Mouse (Mus musculus) thymus, adult 2 months (tissue): ENCODE data around the gene Srprb. TPM values are rescaled to one million over a fixed set of nuclear protein-coding genes. Genes with fewer than 3 reads are reported as not detected.

Source experiments
- DNase-seq: peaks from one replicate; pipeline ENCODE4 v3.0.0; 2021
- H3K27ac ChIP-seq: fragments of 200-500 bp; 2 replicates; pipeline ENCODE4 v1.5.1; 2012; ENCODE audit warnings: low read length, control low read depth; ENCODE audit not compliant: control insufficient read depth, insufficient read depth
- H3K27me3 ChIP-seq: fragments of 200-500 bp; 2 replicates; pipeline ENCODE4 v1.6.1; 2012; ENCODE audit warnings: mild to moderate bottlenecking, low read length, moderate library complexity, mixed read lengths; ENCODE audit not compliant: control insufficient read depth, insufficient read depth
- H3K36me3 ChIP-seq: fragments of 200-500 bp; 2 replicates; pipeline ENCODE4 v1.6.1; 2012; ENCODE audit warnings: mild to moderate bottlenecking, low read length, moderate library complexity; ENCODE audit not compliant: control insufficient read depth, insufficient read depth
- H3K4me1 ChIP-seq: fragments of 200-500 bp; replicated peaks from 2 replicates; pipeline ENCODE4 v1.6.1; 2012; ENCODE audit warnings: low read length; ENCODE audit not compliant: control insufficient read depth, insufficient read depth
- H3K4me3 ChIP-seq: fragments of 200-500 bp; 2 replicates; pipeline ENCODE4 v1.5.1; 2012; ENCODE audit warnings: mild to moderate bottlenecking, low read length, control low read depth, moderate library complexity; ENCODE audit not compliant: control insufficient read depth, insufficient read depth
- CTCF ChIP-seq: fragments of 200-500 bp; IDR thresholded peaks from 2 replicates; pipeline ENCODE4 v1.5.1; 2012; ENCODE audit warnings: mild to moderate bottlenecking, control low read depth, low read length, moderate library complexity, borderline replicate concordance; ENCODE audit not compliant: control insufficient read depth, poor library complexity, insufficient read depth; ENCODE audit errors: extremely low read depth
- POLR2A ChIP-seq: fragments of 200-500 bp; IDR thresholded peaks from 2 replicates; pipeline ENCODE4 v1.6.1; 2012; ENCODE audit warnings: mild to moderate bottlenecking, low read length, control low read depth, moderate library complexity; ENCODE audit not compliant: control insufficient read depth, poor library complexity, insufficient read depth; ENCODE audit errors: extremely low read depth
- WGBS: fragments of 180-500 bp; shearing (Covaris S2); methylation state at CpG from one replicate; pipeline ENCODE4 v1.1.7; 2018; 5-methylcytosine and 5-hydroxymethylcytosine counted together
- polyA plus RNA-seq: library from polyadenylated mRNA; depleted of rRNA; stranded (reverse); fragments of >200 nt; gene quantifications from 2 replicates; pipeline ENCODE4 v1.2.3, GENCODE M21; 2012; rRNA removed

Gene Srprb
- 47.4 and 51.3 TPM in 2 replicates for polyA plus RNA-seq

DNA sequence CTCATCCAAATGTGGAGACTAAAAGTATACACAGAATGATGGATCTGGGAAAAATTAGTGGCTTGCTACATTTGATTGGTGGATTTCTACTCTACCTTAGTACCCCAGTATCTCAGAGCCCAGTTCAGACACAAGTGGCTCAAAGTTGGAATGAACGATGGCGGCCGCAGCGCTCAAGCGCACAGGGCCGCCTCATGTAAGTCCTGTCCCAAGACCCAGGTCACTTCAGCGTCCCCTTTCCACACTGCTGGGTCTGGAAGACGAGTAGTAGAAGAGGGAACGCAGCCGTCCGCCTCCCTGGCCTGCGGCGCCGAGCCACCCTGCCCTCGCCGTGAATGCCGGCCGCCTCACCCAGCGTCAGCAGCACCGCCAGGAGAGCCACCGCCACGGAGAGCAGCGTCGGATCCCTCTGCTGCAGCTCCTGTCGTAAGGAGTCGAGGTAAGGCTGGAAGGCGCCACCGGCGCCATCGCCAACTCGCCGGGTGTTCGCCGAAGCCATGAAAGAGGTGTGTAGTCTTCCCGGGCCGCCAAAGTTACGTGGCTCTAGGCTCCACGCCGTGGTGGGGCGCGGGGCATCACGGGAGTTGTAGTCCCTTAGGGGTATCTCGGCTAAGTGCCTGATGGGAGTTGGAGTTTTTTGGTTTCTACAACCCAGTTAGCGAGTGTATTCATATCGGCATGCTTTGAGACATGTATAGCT is at the start of gene Srprb:
Gene Srprb, minus strand, starts transcription at position 577 of the 700 bp plus-strand sequence.
- Histone ChIP-seq H3K36me3 (peaks cover 14% of the 10 kb centered on the region), H3K4me1 (no peaks in the 10 kb centered on the region), H3K27ac (no peak within 1 kb of the TSS), H3K27me3 (no peaks in the 10 kb centered on the region), H3K4me3 (peak within 1 kb of the TSS; percentile 98)
- no peak for TF ChIP-seq CTCF
- 0 out of 2 replicates have a peak, but pooled peaks have one; percentile 50 for TF ChIP-seq POLR2A
- DNase-seq, result peak; percentile 97
- WGBS, result under 1% methylated on average over 44 of the region's 45 CpGs

DNA sequence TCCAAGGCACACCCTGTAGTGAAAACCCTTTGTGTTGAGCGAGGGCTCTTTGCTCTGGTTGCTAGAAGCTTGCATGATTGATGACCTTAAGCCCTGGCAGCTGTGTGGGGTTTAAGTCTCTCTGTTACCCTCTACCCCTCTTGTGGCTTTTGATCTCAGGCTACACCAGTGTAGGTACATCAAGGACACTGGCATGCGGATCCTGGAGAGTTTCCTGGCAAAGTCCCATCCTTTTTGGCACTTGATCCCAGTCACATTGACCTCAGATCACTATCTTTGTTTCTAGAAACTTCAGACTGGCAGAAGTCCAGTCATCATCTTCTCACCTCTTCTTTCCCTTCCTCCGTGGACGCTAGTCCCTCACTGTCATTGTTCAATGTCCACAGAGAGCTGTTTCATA is 46.7 kb upstream of the Srprb start:
- no peaks in the 10 kb centered on the region for H3K27me3 ChIP-seq
- TF ChIP-seq POLR2A (no peak), CTCF (no peak)
- H3K36me3 ChIP-seq, result no peaks in the 10 kb centered on the region
- no peak overlapping the region for H3K4me3 ChIP-seq
- no peaks in the 10 kb centered on the region for H3K4me1 ChIP-seq
- DNase-seq, result no peak
- no peak overlapping the region for H3K27ac ChIP-seq
- 68% methylated on average over 4 of the region's 4 CpGs for WGBS

DNA sequence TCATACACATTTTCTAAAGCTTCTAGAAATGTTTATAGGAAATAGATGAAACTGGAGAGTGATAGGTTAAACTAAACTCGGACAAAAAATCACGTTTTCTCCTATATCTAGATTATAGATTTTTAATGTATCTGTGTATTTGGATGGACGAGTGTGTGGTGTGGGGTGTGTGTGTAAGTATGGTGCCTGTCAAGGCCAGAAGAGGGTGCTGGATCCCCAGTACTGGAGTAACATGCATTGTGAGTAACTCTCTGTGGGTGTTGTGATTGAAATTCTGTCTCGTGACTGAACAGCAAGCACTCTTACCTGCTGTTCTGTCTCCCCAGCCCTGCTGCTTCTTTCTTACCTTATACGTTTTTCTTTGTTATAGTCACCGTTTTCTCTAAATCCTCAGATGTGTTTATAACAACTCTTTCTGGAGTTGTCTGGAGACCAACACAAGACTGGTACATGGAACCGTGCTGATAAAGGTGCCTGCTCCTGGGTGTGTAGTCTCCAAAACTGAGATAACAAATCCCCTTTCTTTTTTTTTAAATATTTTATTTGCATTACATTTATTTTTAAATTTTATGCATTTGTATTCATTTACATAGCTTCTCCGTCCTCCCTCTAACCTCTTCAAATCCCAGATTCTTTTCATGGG is 44.7 kb upstream of the Srprb start:
- WGBS, result 92% methylated on average over 8 of the region's 8 CpGs
- DNase-seq, result no peak
- Histone ChIP-seq H3K27ac (no peak overlapping the region), H3K36me3 (no peaks in the 10 kb centered on the region), H3K27me3 (no peaks in the 10 kb centered on the region), H3K4me1 (no peaks in the 10 kb centered on the region), H3K4me3 (no peak overlapping the region)
- no peak for TF ChIP-seq POLR2A
- no peak for TF ChIP-seq CTCF

DNA sequence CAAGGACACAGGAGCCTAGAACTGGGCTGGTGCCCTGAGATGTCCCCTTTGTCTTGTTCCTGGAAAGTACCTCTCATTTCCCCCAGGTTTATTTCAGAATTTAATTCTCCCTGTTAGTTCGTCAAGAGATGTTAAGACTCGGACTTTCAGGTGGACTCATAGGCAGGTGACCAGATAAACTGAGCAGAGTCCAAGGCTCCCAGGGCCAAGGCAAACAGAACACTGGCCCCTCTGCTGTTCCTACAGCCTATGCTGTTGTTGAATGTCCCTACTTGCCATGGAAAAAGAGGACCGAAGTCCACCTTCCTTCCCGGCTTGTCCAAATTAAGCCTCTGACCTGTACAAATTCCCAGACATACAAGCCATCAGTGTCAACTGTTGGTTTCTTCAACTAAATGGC is 41.7 kb upstream of the Srprb start:
- DNase-seq, result no peak
- H3K36me3 ChIP-seq, result no peaks in the 10 kb centered on the region
- WGBS, result 98% methylated on average over 4 of the region's 4 CpGs
- H3K4me1 ChIP-seq, result no peaks in the 10 kb centered on the region
- no peak overlapping the region for H3K4me3 ChIP-seq
- TF ChIP-seq CTCF (no peak), POLR2A (no peak)
- no peaks in the 10 kb centered on the region for H3K27me3 ChIP-seq
- H3K27ac ChIP-seq, result no peak overlapping the region

DNA sequence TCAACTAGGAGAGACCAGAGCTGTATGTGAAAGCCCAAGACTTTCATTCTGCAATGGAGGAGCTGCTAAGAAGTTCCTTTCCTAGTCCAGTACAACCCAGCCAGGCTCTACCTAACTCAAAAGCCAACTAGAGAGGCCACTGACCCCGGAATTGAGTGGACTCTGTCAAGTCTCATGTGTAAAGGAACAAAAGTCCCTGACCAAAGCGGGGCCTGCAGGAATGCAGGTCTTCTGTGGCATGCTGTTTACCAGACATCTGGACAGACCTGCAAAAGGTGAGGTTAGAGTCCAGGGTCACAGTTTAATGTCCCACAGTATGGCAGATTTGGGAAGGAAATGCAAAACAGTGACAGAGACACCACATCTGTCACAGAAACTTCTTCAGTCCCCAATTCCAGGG is 39.3 kb upstream of the Srprb start:
- DNase-seq, result no peak
- H3K36me3 ChIP-seq, result no peaks in the 10 kb centered on the region
- H3K4me3 ChIP-seq, result no peak overlapping the region
- 89% methylated on average over 2 of the region's 2 CpGs for WGBS
- H3K4me1 ChIP-seq, result no peaks in the 10 kb centered on the region
- no peak overlapping the region for H3K27ac ChIP-seq
- TF ChIP-seq POLR2A (no peak), CTCF (no peak)
- no peaks in the 10 kb centered on the region for H3K27me3 ChIP-seq

GRCm38 (mm10) chr9:103239471-103239870 is 37.5 kb upstream of the Srprb start:
- Histone ChIP-seq H3K36me3 (no peaks in the 10 kb centered on the region), H3K27ac (no peak overlapping the region), H3K4me1 (no peaks in the 10 kb centered on the region), H3K27me3 (no peaks in the 10 kb centered on the region), H3K4me3 (no peak overlapping the region)
- DNase-seq, result no peak
- WGBS, result 94% methylated on average over 6 of the region's 6 CpGs
- no peak for TF ChIP-seq POLR2A
- TF ChIP-seq CTCF, result no peak
